Mouse (Mus musculus) liver, adult 2 months (tissue): ENCODE measurements at regions not wholly inside any gene's neighbourhood (a gene's known extent, or its start where the extent isn't known, plus 50 kb on each side); places are given as distances from the start of the nearest gene placed in this dataset.

ENCODE experiments used
- DNase-seq: peaks from one replicate; pipeline ENCODE4 v3.0.0-alpha.2; 2011; ENCODE audit warnings: low read depth, low spot score; ENCODE audit errors: extremely low read depth
- H3K27ac ChIP-seq: fragments of 200-500 bp; replicated peaks from 2 replicates; pipeline ENCODE4 v1.5.1; 2012; ENCODE audit warnings: low read depth, mild to moderate bottlenecking, control low read depth, inconsistent platforms, low read length; ENCODE audit not compliant: insufficient read depth
- H3K27me3 ChIP-seq: fragments of 200-500 bp; 2 replicates; pipeline ENCODE4 v1.6.1; 2012; ENCODE audit warnings: mild to moderate bottlenecking, moderate library complexity, low read length, inconsistent platforms; ENCODE audit not compliant: control insufficient read depth, insufficient read depth
- H3K36me3 ChIP-seq: fragments of 200-500 bp; 2 replicates; pipeline ENCODE4 v1.6.1; 2012; ENCODE audit warnings: low read length, inconsistent platforms; ENCODE audit not compliant: control insufficient read depth, insufficient read depth
- H3K4me1 ChIP-seq: fragments of 200-500 bp; 2 replicates; pipeline ENCODE4 v1.6.1; 2011; ENCODE audit warnings: low read length; ENCODE audit not compliant: control insufficient read depth, insufficient read depth
- H3K4me3 ChIP-seq: fragments of 200-500 bp; 2 replicates; pipeline ENCODE4 v1.5.1; 2011; ENCODE audit warnings: low read depth, mild to moderate bottlenecking, control low read depth, low read length, moderate library complexity; ENCODE audit not compliant: insufficient read depth
- H3K79me2 ChIP-seq: fragments of 200-500 bp; 2 replicates; pipeline ENCODE4 v1.6.1; 2012; ENCODE audit warnings: inconsistent platforms, mild to moderate bottlenecking, low read length, moderate library complexity; ENCODE audit not compliant: control insufficient read depth, insufficient read depth
- H3K9ac ChIP-seq: fragments of 200-500 bp; 2 replicates; pipeline ENCODE4 v1.6.1; 2012; ENCODE audit warnings: low read depth, mild to moderate bottlenecking, control low read depth, inconsistent platforms, low read length
- CTCF ChIP-seq: fragments of 200-500 bp; IDR thresholded peaks from 2 replicates; pipeline ENCODE4 v1.5.1; 2011; ENCODE audit warnings: low read depth, low read length, control low read depth
- POLR2A ChIP-seq: fragments of 200-500 bp; IDR thresholded peaks from 2 replicates; pipeline ENCODE4 v1.6.1; 2011; ENCODE audit warnings: low read length, control low read depth; ENCODE audit not compliant: insufficient read depth; ENCODE audit errors: extremely low read depth
- WGBS: fragments of 180-500 bp; shearing (Covaris S2); methylation state at CpG from one replicate; pipeline ENCODE4 v1.1.7; 2018; 5-methylcytosine and 5-hydroxymethylcytosine counted together

DNA sequence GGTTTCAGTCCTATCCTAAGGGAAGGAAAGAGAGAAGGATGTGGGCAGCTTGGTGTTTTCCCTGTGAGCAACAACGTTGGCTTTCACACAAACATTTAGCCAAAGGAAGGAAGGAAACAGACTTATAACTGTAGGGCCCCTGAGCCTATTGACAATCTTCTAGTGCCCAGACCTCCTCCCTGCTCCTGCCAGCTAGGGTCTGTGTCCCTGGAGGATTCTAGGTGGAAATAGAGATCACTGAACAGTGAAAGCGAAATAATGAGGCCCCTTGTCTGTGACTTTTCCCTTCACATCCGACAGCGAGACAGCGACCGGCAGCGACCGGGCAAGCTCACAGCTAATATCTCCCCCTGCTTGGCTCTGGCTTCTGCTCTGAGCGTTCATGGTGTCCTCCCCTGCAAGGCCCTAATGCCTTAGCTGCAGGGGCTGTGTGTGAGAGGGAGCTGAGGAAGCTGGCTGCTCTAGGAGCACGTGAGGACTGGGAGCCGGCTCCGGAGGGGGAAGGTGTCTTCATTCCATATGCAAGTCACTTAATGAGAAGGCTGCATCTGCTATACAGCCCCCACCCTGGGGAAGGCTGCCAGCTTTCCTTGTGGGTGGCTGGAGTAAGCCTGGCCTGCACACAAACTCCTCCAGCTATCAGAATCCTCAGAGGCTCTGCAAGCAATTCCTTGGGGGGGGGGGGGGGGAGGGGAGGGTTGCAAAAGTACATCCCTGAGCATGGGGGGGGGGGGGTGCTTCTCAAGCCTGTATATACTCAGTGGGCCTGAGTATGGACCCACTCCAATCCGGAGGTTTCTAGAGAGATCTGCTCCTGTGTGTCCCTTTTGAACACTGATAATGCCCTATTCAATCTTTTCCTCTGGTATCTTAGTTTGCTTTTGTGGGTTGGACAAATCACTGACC lies 61.7 kb upstream of the Opcml start:
- 23% methylated on average over 13 of the region's 13 CpGs for WGBS
- no peak for DNase-seq
- Histone ChIP-seq H3K27ac (no peak overlapping the region), H3K9ac (no peak overlapping the region), H3K36me3 (no peaks in the 10 kb centered on the region), H3K4me3 (no peak overlapping the region), H3K27me3 (no peaks in the 10 kb centered on the region), H3K79me2 (no peaks in the 10 kb centered on the region), H3K4me1 (no peaks in the 10 kb centered on the region)
- no peak for TF ChIP-seq POLR2A
- TF ChIP-seq CTCF, result no peak

GRCm38 (mm10) chr9:27729558-27729889 lies 61.1 kb upstream of the Opcml start:
- H3K4me1 ChIP-seq, result no peaks in the 10 kb centered on the region
- H3K79me2 ChIP-seq, result no peaks in the 10 kb centered on the region
- H3K36me3 ChIP-seq, result no peaks in the 10 kb centered on the region
- no peaks in the 10 kb centered on the region; the same call in 1 of the 2 replicates for H3K27me3 ChIP-seq
- H3K27ac ChIP-seq, result no peak overlapping the region
- H3K4me3 ChIP-seq, result no peak overlapping the region
- no peak for DNase-seq
- 62% methylated on average over 1 of the region's 1 CpGs for WGBS
- H3K9ac ChIP-seq, result no peak overlapping the region
- TF ChIP-seq POLR2A (no peak), CTCF (no peak)

GRCm38 (mm10) chr9:27739287-27739686 lies 51.3 kb upstream of the Opcml start:
- peak; percentile 21 for DNase-seq
- Histone ChIP-seq H3K27ac (no peak overlapping the region), H3K36me3 (no peaks in the 10 kb centered on the region), H3K4me3 (no peak overlapping the region), H3K9ac (no peak overlapping the region), H3K27me3 (no peaks in the 10 kb centered on the region; the same call in 1 of the 2 replicates), H3K4me1 (no peaks in the 10 kb centered on the region), H3K79me2 (no peaks in the 10 kb centered on the region)
- 18% methylated on average over 3 of the region's 3 CpGs for WGBS
- TF ChIP-seq CTCF (0 out of 2 replicates have a peak, but pooled peaks have one; percentile 12), POLR2A (no peak)
